Mouse (Mus musculus) bone marrow, adult 2 months (tissue): ENCODE measurements around the gene Ercc6. TPM values are rescaled to one million over a fixed set of nuclear protein-coding genes. Genes with fewer than 3 reads are reported as not detected.

Experiments
- H3K27ac ChIP-seq: fragments of 200-500 bp; 2 replicates; pipeline ENCODE4 v1.5.1; 2012; ENCODE audit warnings: low read depth, mild to moderate bottlenecking, control low read depth, inconsistent platforms, low read length; ENCODE audit not compliant: control insufficient read depth, poor library complexity, insufficient read depth
- H3K4me1 ChIP-seq: fragments of 200-500 bp; 2 replicates; pipeline ENCODE4 v1.6.1; 2011; ENCODE audit warnings: low read length; ENCODE audit not compliant: control insufficient read depth, insufficient read depth
- H3K4me3 ChIP-seq: fragments of 200-500 bp; replicated peaks from 2 replicates; pipeline ENCODE3; 2011; ENCODE audit warnings: mild to moderate bottlenecking, low read depth, low read length, control low read depth; ENCODE audit not compliant: control insufficient read depth
- CTCF ChIP-seq: fragments of 200-500 bp; IDR thresholded peaks from 2 replicates; pipeline ENCODE4 v1.5.1; 2011; ENCODE audit warnings: low read length, control low read depth; ENCODE audit not compliant: control insufficient read depth, insufficient read depth
- POLR2A ChIP-seq: fragments of 200-500 bp; IDR thresholded peaks from 2 replicates; pipeline ENCODE4 v1.6.1; 2011; ENCODE audit warnings: low read depth, mild to moderate bottlenecking, control low read depth, low read length, borderline replicate concordance; ENCODE audit not compliant: control insufficient read depth
- WGBS: fragments of 180-500 bp; shearing (Covaris S2); methylation state at CpG from one replicate; pipeline ENCODE4 v1.1.7; 2018; 5-methylcytosine and 5-hydroxymethylcytosine counted together
- polyA plus RNA-seq: library from polyadenylated mRNA; stranded (reverse); fragments of >200 nt; gene quantifications from 2 replicates; pipeline ENCODE4 v1.2.4, GENCODE M21; 2011; ENCODE audit warnings: low replicate concordance; ENCODE audit not compliant: missing spikeins, insufficient read depth, insufficient read length

Gene Ercc6
- polyA plus RNA-seq, 1 experiment, result 6.9 TPM

GRCm38 (mm10) chr14:32482061-32482460, 31.3 kb upstream of the Ercc6 start:
- Histone ChIP-seq H3K4me1 (no peaks in the 10 kb centered on the region), H3K4me3 (no peak overlapping the region), H3K27ac (no peak overlapping the region)
- 3% methylated on average over 3 of the region's 3 CpGs for WGBS
- TF ChIP-seq POLR2A, result no peak
- TF ChIP-seq CTCF, result peak; percentile 72

GRCm38 (mm10) chr14:32492521-32492920, 20.8 kb upstream of the Ercc6 start:
- TF ChIP-seq POLR2A (no peak), CTCF (no peak)
- 12% methylated on average over 13 of the region's 13 CpGs for WGBS
- H3K27ac ChIP-seq, result no peak overlapping the region
- no peak overlapping the region for H3K4me3 ChIP-seq
- H3K4me1 ChIP-seq, result no peaks in the 10 kb centered on the region

GRCm38 (mm10) chr14:32496115-32496850, 17.0 kb upstream of the Ercc6 start:
- 27% methylated on average over 8 of the region's 8 CpGs for WGBS
- H3K4me3 ChIP-seq, result no peak overlapping the region
- no peak for TF ChIP-seq CTCF
- no peak for TF ChIP-seq POLR2A
- no peak overlapping the region for H3K27ac ChIP-seq
- no peaks in the 10 kb centered on the region for H3K4me1 ChIP-seq

GRCm38 (mm10) chr14:32501303-32501702, 12.0 kb upstream of the Ercc6 start:
- Histone ChIP-seq H3K4me3 (no peak overlapping the region), H3K27ac (no peak overlapping the region), H3K4me1 (peaks cover 4% of the 10 kb centered on the region; the same call in 1 of the 2 replicates)
- TF ChIP-seq CTCF (no peak), POLR2A (no peak)
- WGBS, result 58% methylated on average over 2 of the region's 2 CpGs

- WGBS, result 27% methylated on average over 9 of the region's 9 CpGs
- peaks cover 4% of the 10 kb centered on the region; the same call in 1 of the 2 replicates for H3K4me1 ChIP-seq
- H3K4me3 ChIP-seq, result no peak overlapping the region
- no peak overlapping the region for H3K27ac ChIP-seq
- TF ChIP-seq POLR2A (no peak), CTCF (no peak)
Observed at GRCm38 (mm10) chr14:32502764-32503688, 10.3 kb upstream of the Ercc6 start.

DNA sequence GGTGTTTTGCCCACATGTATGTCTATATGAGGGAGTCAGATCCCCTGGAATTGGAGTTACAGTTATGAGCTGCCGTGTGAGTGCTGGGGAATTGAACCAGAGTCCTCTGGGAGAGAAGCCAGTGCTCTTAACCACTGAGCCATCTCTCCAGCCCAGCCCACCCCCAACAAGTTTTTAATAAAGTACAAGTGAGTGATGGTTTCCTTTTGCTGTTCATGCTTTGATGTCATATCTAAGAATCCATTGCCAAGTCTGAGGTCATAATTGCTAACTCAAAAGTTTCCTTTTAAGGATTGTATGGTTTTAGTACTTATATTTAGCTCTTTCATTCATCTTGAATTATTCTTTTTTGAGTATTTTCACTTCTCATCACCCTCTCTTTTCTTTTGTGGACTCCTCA, 9.4 kb upstream of the Ercc6 start:
- 72% methylated on average over 1 of the region's 1 CpGs for WGBS
- Histone ChIP-seq H3K4me1 (peaks cover 4% of the 10 kb centered on the region; the same call in 1 of the 2 replicates), H3K4me3 (no peak overlapping the region), H3K27ac (no peak overlapping the region)
- TF ChIP-seq CTCF (no peak), POLR2A (no peak)

- Histone ChIP-seq H3K4me3 (no peak overlapping the region), H3K4me1 (peaks cover 4% of the 10 kb centered on the region; the same call in 1 of the 2 replicates), H3K27ac (no peak overlapping the region)
- 78% methylated on average over 10 of the region's 10 CpGs for WGBS
- TF ChIP-seq POLR2A (no peak), CTCF (no peak)
Observed at GRCm38 (mm10) chr14:32506329-32506728, 7.0 kb upstream of the Ercc6 start.

- no peak for TF ChIP-seq POLR2A
- TF ChIP-seq CTCF, result no peak
- H3K4me1 ChIP-seq, result peaks cover 4% of the 10 kb centered on the region; the same call in 1 of the 2 replicates
- no peak overlapping the region for H3K27ac ChIP-seq
- WGBS, result 87% methylated on average over 4 of the region's 4 CpGs
- no peak overlapping the region for H3K4me3 ChIP-seq
Observed at GRCm38 (mm10) chr14:32507216-32507615, 6.1 kb upstream of the Ercc6 start.
